Mouse (Mus musculus) bone marrow macrophage, adult 2 months (primary cell): ENCODE results near the gene Tph2.

ENCODE experiments used
- CTCF ChIP-seq: IDR thresholded peaks from 2 replicates; pipeline ENCODE4 v1.5.1; 2012; ENCODE audit warnings: low read depth, mild to moderate bottlenecking, low read length, moderate library complexity
- POLR2A ChIP-seq: IDR thresholded peaks from 2 replicates; pipeline ENCODE4 v1.6.1; 2012; ENCODE audit warnings: mild to moderate bottlenecking, low read depth, low read length, borderline replicate concordance

- TF ChIP-seq CTCF: no peak
- TF ChIP-seq POLR2A: no peak
Measured at GRCm38 (mm10) chr10:115107666-115108540, 76.9 kb downstream of the Tph2 start.
